Mouse (Mus musculus) neutrophil, adult 5-6 weeks (primary cell): ENCODE data around the gene Got2. TPM values are rescaled to one million over a fixed set of nuclear protein-coding genes. Genes with fewer than 3 reads are reported as not detected.

Experiments used
- ATAC-seq: fragments of 151-379, 151-347 bp; 2 replicates; pipeline ENCODE4 v1.8.0; 2017; ENCODE audit warnings: mild to moderate bottlenecking, moderate TSS enrichment; ENCODE audit not compliant: insufficient number of reproducible peaks, poor library complexity, low FRiP score, severe bottlenecking; ENCODE audit errors: extremely low read depth
- total RNA-seq: library from RNA; stranded (forward); fragments of 200-1000 nt; gene quantifications from 2 replicates; pipeline ENCODE4 v1.2.3, GENCODE M21; 2017

Gene Got2
- 55.4 and 55.7 TPM in 2 replicates for total RNA-seq

GRCm38 (mm10) chr8:95888285-95889136 is at the start of gene Got2:
Got2 (minus strand) TSS chr8:95888547.
- peak; percentile 90 for ATAC-seq

- ATAC-seq = no peak
These were observed 44.5 kb upstream of the Got2 start for GRCm38 (mm10) chr8:95932841-95933240.

- no peak for ATAC-seq
These were observed 41.5 kb upstream of the Got2 start for GRCm38 (mm10) chr8:95929821-95930220.

- ATAC-seq = no peak
These were observed 27.8 kb upstream of the Got2 start for GRCm38 (mm10) chr8:95916106-95916505.

- peak; percentile 76 for ATAC-seq
These were observed 26.7 kb upstream of the Got2 start for GRCm38 (mm10) chr8:95914905-95915643.

- ATAC-seq = no peak
These were observed 22.9 kb upstream of the Got2 start for GRCm38 (mm10) chr8:95911240-95911639.

GRCm38 (mm10) chr8:95907885-95908284 is 19.5 kb upstream of the Got2 start:
- no peak for ATAC-seq

GRCm38 (mm10) chr8:95906738-95907137 is 18.4 kb upstream of the Got2 start:
- ATAC-seq = no peak

- ATAC-seq = peak; percentile 46; the same call in 1 of the 2 replicates
These were observed 13.5 kb upstream of the Got2 start for GRCm38 (mm10) chr8:95901864-95902263.

GRCm38 (mm10) chr8:95893701-95894100 is 5.4 kb upstream of the Got2 start:
- no peak for ATAC-seq

- ATAC-seq = 0 out of 2 replicates have a peak, but pooled peaks have one; percentile 11
These were observed 616 bp downstream of the Got2 start for GRCm38 (mm10) chr8:95887578-95888284.

- peak; percentile 74 for ATAC-seq
These were observed 1.4 kb downstream of the Got2 start for GRCm38 (mm10) chr8:95886647-95887577.

GRCm38 (mm10) chr8:95885966-95886365 is 2.4 kb downstream of the Got2 start:
- ATAC-seq = no peak

- no peak for ATAC-seq
These were observed 3.0 kb downstream of the Got2 start for GRCm38 (mm10) chr8:95885271-95885841.

- no peak for ATAC-seq
These were observed 3.9 kb downstream of the Got2 start for GRCm38 (mm10) chr8:95884491-95884890.

- ATAC-seq = no peak
These were observed 6.2 kb downstream of the Got2 start for GRCm38 (mm10) chr8:95882191-95882590.

- ATAC-seq = no peak
These were observed 6.8 kb downstream of the Got2 start for GRCm38 (mm10) chr8:95881576-95881975.

- ATAC-seq = no peak
These were observed 8.5 kb downstream of the Got2 start for GRCm38 (mm10) chr8:95879823-95880222.
